Mouse (Mus musculus) erythroblast, embryonic 14.5 days (primary cell): ENCODE measurements around the gene Cpvl.

ENCODE experiments used
- GATA1 ChIP-seq: IDR thresholded peaks from 2 replicates; pipeline ENCODE4 v1.6.1; 2012; ENCODE audit warnings: low read length, inconsistent platforms, mixed read lengths
- TAL1 ChIP-seq: IDR thresholded peaks from 3 replicates; pipeline ENCODE4 v1.6.1; 2012; ENCODE audit warnings: low read length, inconsistent platforms, mixed read lengths

DNA sequence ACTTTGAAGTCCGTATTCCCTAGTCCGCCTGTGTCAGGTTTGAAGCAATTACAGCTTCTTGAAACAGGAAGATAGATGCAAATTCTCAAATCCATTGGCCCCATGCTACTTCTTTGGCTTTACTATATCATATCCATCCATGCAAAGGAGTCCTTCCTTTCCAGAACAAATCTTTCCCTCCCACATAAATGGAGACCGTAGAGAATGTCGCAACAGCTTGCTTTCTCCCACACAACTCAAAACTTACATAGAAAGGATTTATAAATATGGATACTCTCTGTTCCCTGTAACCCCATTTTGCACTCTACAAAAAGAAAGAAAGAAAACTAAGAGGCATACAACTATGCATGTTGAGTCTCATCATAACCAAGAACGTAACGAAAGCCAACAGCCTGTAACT, 81.3 kb downstream of the Cpvl start:
- TF ChIP-seq GATA1 = no peak
- no peak for TF ChIP-seq TAL1
